12 mouse cellular contexts compared by ENCODE assay signal in genomic region chr14:15266287-15266686, GRCm38 (mm10).
A peak's percentile ranks its signal among the peaks of the same experiment; 100 is the strongest.
DNase-seq lines count a peak whose midpoint lies in the region; ATAC-seq and TF ChIP-seq lines count a peak whose summit lies in the region.
"Had no signal": no experiment of that assay in that cellular context is flagged by ENCODE, and none has a peak within 500 bp of the region (broad histone marks: within the 10 kb centered on the region; RNA-seq: fewer than 3 reads in every experiment).

No protein-coding gene starts in this region.

- H3K27me3 ChIP-seq in hindbrain, postnatal 0 days (ENCODE audit: insufficient read depth, low read length) = no peaks in the 10 kb centered on the region
- no peaks in the 10 kb centered on the region for H3K27me3 ChIP-seq in hindbrain, embryonic 16.5 days (replicated peaks; ENCODE audit: control insufficient read depth, insufficient read depth, low read length)
- H3K27me3 ChIP-seq in midbrain, embryonic 11.5 days (ENCODE audit: control insufficient read depth, insufficient read depth, low read length) = no peaks in the 10 kb centered on the region
- H3K27me3 ChIP-seq: embryonic facial prominence, embryonic 15.5 days; heart, embryonic 15.5 days; liver, embryonic 13.5 days had no signal

- no peak overlapping the region for H3K4me3 ChIP-seq in hindbrain, postnatal 0 days (ENCODE audit: low read length)
- no peak overlapping the region for H3K4me3 ChIP-seq in hindbrain, embryonic 16.5 days (ENCODE audit: low read length)
- H3K4me3 ChIP-seq in midbrain, embryonic 11.5 days (ENCODE audit: low read depth, low read length) = no peak overlapping the region
- H3K4me3 ChIP-seq: embryonic facial prominence, embryonic 15.5 days; heart, embryonic 15.5 days; liver, embryonic 13.5 days had no signal

- ATAC-seq in hindbrain, postnatal 0 days = no peak
- ATAC-seq in hindbrain, embryonic 16.5 days = no peak
- ATAC-seq in midbrain, embryonic 11.5 days (ENCODE audit: low FRiP score) = no peak

- H3K27ac ChIP-seq in hindbrain, postnatal 0 days = no peak overlapping the region
- no peak overlapping the region for H3K27ac ChIP-seq in hindbrain, embryonic 16.5 days (ENCODE audit: low read depth, low read length)
- no peak overlapping the region for H3K27ac ChIP-seq in midbrain, embryonic 11.5 days (ENCODE audit: low read depth, low read length)
- H3K27ac ChIP-seq: embryonic facial prominence, embryonic 15.5 days; heart, embryonic 15.5 days; liver, embryonic 13.5 days had no signal

- H3K9ac ChIP-seq in hindbrain, postnatal 0 days (replicated peaks; ENCODE audit: low read length) = no peak overlapping the region
- H3K9ac ChIP-seq in hindbrain, embryonic 16.5 days (ENCODE audit: low read depth, low read length) = no peak overlapping the region
- H3K9ac ChIP-seq in midbrain, embryonic 11.5 days (ENCODE audit: low read length) = no peak overlapping the region
- H3K9ac ChIP-seq: embryonic facial prominence, embryonic 15.5 days; heart, embryonic 15.5 days; liver, embryonic 13.5 days had no signal

- no peak for DNase-seq in hindbrain, postnatal 0 days (ENCODE audit: low spot score)
- peak; percentile 43 for DNase-seq in CD4-positive helper T cell, adult 2 months (ENCODE audit: low read depth, low spot score)
- peak; percentile 41 for DNase-seq in R1 (ENCODE audit: low read depth, low spot score)
- DNase-seq in lung, postnatal 36 days = peak; percentile 14
- DNase-seq in heart, adult 9 months (ENCODE audit: low spot score in 2 of 2) = no peak
- no peak for DNase-seq in midbrain, embryonic 11.5 days (ENCODE audit: low spot score, missing footprints)
- no peak for DNase-seq in testis, postnatal 14 days (ENCODE audit: low spot score)
- DNase-seq: adrenal gland, postnatal 14 days; liver, embryonic 13.5 days had no signal

- whole genome bisulfite sequencing in hindbrain, postnatal 0 days = 80% methylated on average over 1 of the region's 1 CpGs
- WGBS in hindbrain, embryonic 16.5 days = 82% methylated on average over 1 of the region's 1 CpGs
- 88% methylated on average over 1 of the region's 1 CpGs for WGBS in midbrain, embryonic 11.5 days

- no peak overlapping the region for H3K4me2 ChIP-seq in hindbrain, postnatal 0 days (ENCODE audit: low read depth, low read length)
- no peak overlapping the region for H3K4me2 ChIP-seq in hindbrain, embryonic 16.5 days (ENCODE audit: low read length)
- no peak overlapping the region for H3K4me2 ChIP-seq in midbrain, embryonic 11.5 days
- H3K4me2 ChIP-seq: embryonic facial prominence, embryonic 15.5 days; heart, embryonic 15.5 days; liver, embryonic 13.5 days had no signal

- no peaks in the 10 kb centered on the region for H3K36me3 ChIP-seq in hindbrain, postnatal 0 days (ENCODE audit: insufficient read depth, low read length)
- no peaks in the 10 kb centered on the region for H3K36me3 ChIP-seq in hindbrain, embryonic 16.5 days (ENCODE audit: control insufficient read depth, insufficient read depth, low read length)
- no peaks in the 10 kb centered on the region for H3K36me3 ChIP-seq in midbrain, embryonic 11.5 days (ENCODE audit: control insufficient read depth, insufficient read depth, low read length)
- H3K36me3 ChIP-seq: embryonic facial prominence, embryonic 15.5 days; heart, embryonic 15.5 days; liver, embryonic 13.5 days had no signal

- H3K9me3 ChIP-seq in hindbrain, postnatal 0 days (ENCODE audit: low read length) = no peaks in the 10 kb centered on the region
- no peaks in the 10 kb centered on the region for H3K9me3 ChIP-seq in hindbrain, embryonic 16.5 days (ENCODE audit: control insufficient read depth, low read length)
- H3K9me3 ChIP-seq in midbrain, embryonic 11.5 days (ENCODE audit: control insufficient read depth, low read length) = no peaks in the 10 kb centered on the region
- H3K9me3 ChIP-seq: embryonic facial prominence, embryonic 15.5 days; heart, embryonic 15.5 days; liver, embryonic 13.5 days had no signal

- no peaks in the 10 kb centered on the region for H3K4me1 ChIP-seq in hindbrain, postnatal 0 days (ENCODE audit: insufficient read depth, low read length)
- no peaks in the 10 kb centered on the region for H3K4me1 ChIP-seq in hindbrain, embryonic 16.5 days (ENCODE audit: control insufficient read depth, insufficient read depth, low read depth, low read length)
- H3K4me1 ChIP-seq in midbrain, embryonic 11.5 days (ENCODE audit: control insufficient read depth, insufficient read depth, low read length) = no peaks in the 10 kb centered on the region
- H3K4me1 ChIP-seq: embryonic facial prominence, embryonic 15.5 days; heart, embryonic 15.5 days; liver, embryonic 13.5 days had no signal

- TF ChIP-seq CTCF in hindbrain, postnatal 0 days (IDR thresholded peaks at IDR 0.05; ENCODE audit: low read depth) = peak; percentile 37; the same call in 1 of the 2 replicates

Comparison
In these comparisons a context has a peak if more than half of its experiments do, and no peak if none do; other contexts are left out.
1. DNase-seq: peak in CD4-positive helper T cell, adult 2 months (single experiment), R1 (single experiment) and lung, postnatal 36 days (single experiment); none in hindbrain, postnatal 0 days (single experiment), heart, adult 9 months (0 of 2), midbrain, embryonic 11.5 days (single experiment) and testis, postnatal 14 days (single experiment).